In genomic region chr19:45363933-45364391, GRCm38 (mm10) we compare ENCODE assay signal across 8 mouse cellular contexts. TPM values are rescaled to one million over a fixed set of nuclear protein-coding genes. Genes with fewer than 3 reads are reported as not detected.
A peak's percentile ranks its signal among the peaks of the same experiment; 100 is the strongest.
DNase-seq lines count a peak whose midpoint lies in the region; ATAC-seq lines count a peak whose summit lies in the region.

No protein-coding gene starts in this region.

- DNase-seq in heart, postnatal 10 days, result no peak
- DNase-seq in CD4-positive, CD25-positive, alpha-beta regulatory T cell, adult 2 months (ENCODE audit: low read depth, low spot score), result peak; percentile 69
- peak; percentile 18 for DNase-seq in c-Kit-positive CD71-positive TER-119-positive erythroid progenitor cells, embryonic 14.5 days (ENCODE audit: low spot score)
- no peak for DNase-seq in layer of hippocampus, adult 18-20 months (ENCODE audit: low spot score in 2 of 2)
- no peak for DNase-seq in thymus, postnatal 25 days

- peak overlapping the region; percentile 85 for H3K9ac ChIP-seq in heart, embryonic 15.5 days
- H3K9ac ChIP-seq in intestine, embryonic 15.5 days, result peak overlapping the region; percentile 71
- H3K9ac ChIP-seq in neural tube, embryonic 12.5 days, result peak overlapping the region; percentile 81

- no peaks in the 10 kb centered on the region for H3K9me3 ChIP-seq in heart, embryonic 15.5 days (replicated peaks)
- H3K9me3 ChIP-seq in intestine, embryonic 15.5 days, result no peaks in the 10 kb centered on the region
- H3K9me3 ChIP-seq in neural tube, embryonic 12.5 days, result no peaks in the 10 kb centered on the region

- H3K4me2 ChIP-seq in heart, embryonic 15.5 days, result peak overlapping the region; percentile 78
- H3K4me2 ChIP-seq in intestine, embryonic 15.5 days (replicated peaks), result peak overlapping the region; percentile 64
- peak overlapping the region; percentile 76 for H3K4me2 ChIP-seq in neural tube, embryonic 12.5 days (replicated peaks)

- H3K27me3 ChIP-seq in heart, embryonic 15.5 days, result no peaks in the 10 kb centered on the region
- H3K27me3 ChIP-seq in intestine, embryonic 15.5 days (replicated peaks), result no peaks in the 10 kb centered on the region
- no peaks in the 10 kb centered on the region for H3K27me3 ChIP-seq in neural tube, embryonic 12.5 days (replicated peaks)

- H3K27ac ChIP-seq in heart, embryonic 15.5 days, result peak overlapping the region; percentile 94
- peak overlapping the region; percentile 83 for H3K27ac ChIP-seq in intestine, embryonic 15.5 days
- peak overlapping the region; percentile 96 for H3K27ac ChIP-seq in neural tube, embryonic 12.5 days

- peak overlapping the region; percentile 84 for H3K4me3 ChIP-seq in heart, embryonic 15.5 days
- H3K4me3 ChIP-seq in intestine, embryonic 15.5 days (replicated peaks), result peak overlapping the region; percentile 70
- H3K4me3 ChIP-seq in neural tube, embryonic 12.5 days, result peak overlapping the region; percentile 73

- H3K36me3 ChIP-seq in heart, embryonic 15.5 days, result peaks cover 4% of the 10 kb centered on the region; the same call in 1 of the 2 replicates
- no peaks in the 10 kb centered on the region for H3K36me3 ChIP-seq in intestine, embryonic 15.5 days
- H3K36me3 ChIP-seq in neural tube, embryonic 12.5 days, result peaks cover 3% of the 10 kb centered on the region; the same call in 1 of the 2 replicates

- under 1% methylated on average over 20 of the region's 20 CpGs for WGBS in heart, embryonic 15.5 days
- WGBS in intestine, embryonic 15.5 days, result under 1% methylated on average over 20 of the region's 20 CpGs
- WGBS in neural tube, embryonic 12.5 days, result 0% methylated on average over 20 of the region's 20 CpGs

- intact Hi-C loops in heart, postnatal 10 days (cut with DNase I), result loop anchor here (2.0 kb wide), 1 partner anchor 57 kb away; no protein-coding TSS in a partner anchor

- peak; percentile 79 for ATAC-seq in heart, embryonic 15.5 days (replicated peaks; ENCODE audit: insufficient number of reproducible peaks, insufficient read depth, low FRiP score, low read depth)
- peak; percentile 56 for ATAC-seq in intestine, embryonic 15.5 days
- peak; percentile 90 for ATAC-seq in neural tube, embryonic 12.5 days (ENCODE audit: low FRiP score, low read depth)

- H3K4me1 ChIP-seq in heart, embryonic 15.5 days (replicated peaks), result peaks cover 11% of the 10 kb centered on the region
- peaks cover 8% of the 10 kb centered on the region; the same call in 1 of the 2 replicates for H3K4me1 ChIP-seq in intestine, embryonic 15.5 days (replicated peaks)
- H3K4me1 ChIP-seq in neural tube, embryonic 12.5 days, result peaks cover 11% of the 10 kb centered on the region

RNA-seq across cellular contexts. Expression of gene Btrc, which starts 0.4 kb away (rescaled TPM):
- 26.7 and 31.9 TPM in 2 replicates for polyA plus RNA-seq in heart, embryonic 15.5 days (2015; fragmentation: Nextera tagmentation; extraction: Ambion mirVana)
- 10 to 100 TPM; 22.6 to 24.9 TPM for total RNA-seq in heart, postnatal 10 days (2021)
- 31.8 and 32.7 TPM in 2 replicates for polyA plus RNA-seq in intestine, embryonic 15.5 days (2015; fragmentation: Nextera tagmentation; extraction: Ambion mirVana)
- 70.0 and 70.5 TPM in 2 replicates for polyA plus RNA-seq in neural tube, embryonic 12.5 days (2016; fragmentation: Nextera tagmentation; extraction: Ambion mirVana)
- total RNA-seq in layer of hippocampus, adult 18-20 months (2021), result 100 to 1,000 TPM in 1 of 2 experiments, 10 to 100 TPM in 1; 99.8 to 104 TPM

Comparison
In these comparisons a context has a peak if more than half of its experiments do, and no peak if none do; other contexts are left out.
1. DNase-seq: peak in CD4-positive, CD25-positive, alpha-beta regulatory T cell, adult 2 months (single experiment) and c-Kit-positive CD71-positive TER-119-positive erythroid progenitor cells, embryonic 14.5 days (single experiment); none in heart, postnatal 10 days (0 of 2), layer of hippocampus, adult 18-20 months (0 of 2) and thymus, postnatal 25 days (single experiment).
2. Peak in every context shown above with its lines, with median percentiles within 50 percentile points of each other: ATAC-seq, H3K27ac ChIP-seq, H3K4me2 ChIP-seq, H3K4me3 ChIP-seq and H3K9ac ChIP-seq.